Mouse (Mus musculus) embryonic fibroblast, embryonic 13.5 days (primary cell): ENCODE measurements around the gene Ttc8. TPM values are rescaled to one million over a fixed set of nuclear protein-coding genes. Genes with fewer than 3 reads are reported as not detected.

Experiments
- H3K27ac ChIP-seq: 2 replicates; pipeline ENCODE4 v1.5.1; 2012; ENCODE audit warnings: low read length, control low read depth, inconsistent platforms; ENCODE audit not compliant: insufficient read depth
- H3K4me1 ChIP-seq: 2 replicates; pipeline ENCODE4 v1.6.1; 2011; ENCODE audit warnings: low read length; ENCODE audit not compliant: control insufficient read depth, insufficient read depth
- H3K4me3 ChIP-seq: 2 replicates; pipeline ENCODE4 v1.5.1; 2011; ENCODE audit warnings: mild to moderate bottlenecking, control low read depth, low read length; ENCODE audit not compliant: insufficient read depth
- CTCF ChIP-seq: IDR thresholded peaks from 2 replicates; pipeline ENCODE4 v1.5.1; 2011; ENCODE audit warnings: mild to moderate bottlenecking, control low read depth, low read length, moderate library complexity, borderline replicate concordance; ENCODE audit not compliant: insufficient read depth
- POLR2A ChIP-seq: IDR thresholded peaks from 2 replicates; pipeline ENCODE4 v1.6.1; 2011; ENCODE audit warnings: low read depth, mild to moderate bottlenecking, control low read depth, low read length, moderate library complexity
- polyA plus RNA-seq: library from polyadenylated mRNA; stranded (reverse); fragments of >200 nt; gene quantifications from 2 replicates; pipeline ENCODE4 v1.2.4, GENCODE M21; 2011; ENCODE audit warnings: low read depth; ENCODE audit not compliant: missing spikeins, insufficient read length

The Ttc8 gene
- polyA plus RNA-seq, 1 experiment: 34.1 TPM

GRCm38 (mm10) chr12:99011161-99011861 lies 90.9 kb downstream of the Ttc8 start:
- H3K27ac ChIP-seq: no peak overlapping the region
- H3K4me1 ChIP-seq: no peaks in the 10 kb centered on the region
- no peak overlapping the region for H3K4me3 ChIP-seq
- TF ChIP-seq CTCF: no peak

- TF ChIP-seq CTCF: no peak
- TF ChIP-seq POLR2A: no peak
- H3K4me3 ChIP-seq: no peak overlapping the region
- 0 out of 2 replicates have a peak, but pooled peaks cover 3% of the 10 kb centered on the region for H3K4me1 ChIP-seq
- no peak overlapping the region for H3K27ac ChIP-seq
These were observed 95.5 kb downstream of the Ttc8 start for GRCm38 (mm10) chr12:99015870-99016269.

GRCm38 (mm10) chr12:99024430-99024960 lies 104.1 kb downstream of the Ttc8 start:
- no peak overlapping the region for H3K27ac ChIP-seq
- 0 out of 2 replicates have a peak, but pooled peaks cover 3% of the 10 kb centered on the region for H3K4me1 ChIP-seq
- no peak overlapping the region for H3K4me3 ChIP-seq
- TF ChIP-seq CTCF (no peak), POLR2A (no peak)

DNA sequence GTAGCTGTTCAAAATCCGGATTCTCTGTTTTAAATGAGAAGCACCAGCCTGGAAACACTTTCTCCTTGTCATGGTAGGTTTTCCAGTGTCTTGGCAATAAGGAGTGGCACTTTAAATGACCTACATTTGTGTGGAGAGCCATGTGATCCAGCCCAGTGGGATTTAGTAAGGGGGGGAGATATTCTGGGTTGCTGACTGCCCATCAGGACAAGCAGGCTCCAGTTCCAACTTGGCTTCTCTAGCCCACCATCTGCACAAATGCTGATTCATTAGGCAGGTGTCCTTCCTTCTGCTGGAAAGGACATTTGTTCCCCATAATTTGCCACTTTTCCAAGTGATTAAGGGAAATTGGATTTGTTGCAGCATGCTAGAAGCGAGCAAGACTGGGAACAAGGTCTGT lies 105.9 kb downstream of the Ttc8 start:
- no peak for TF ChIP-seq POLR2A
- TF ChIP-seq CTCF: no peak
- no peak overlapping the region for H3K27ac ChIP-seq
- H3K4me3 ChIP-seq: no peak overlapping the region
- 0 out of 2 replicates have a peak, but pooled peaks cover 3% of the 10 kb centered on the region for H3K4me1 ChIP-seq

DNA sequence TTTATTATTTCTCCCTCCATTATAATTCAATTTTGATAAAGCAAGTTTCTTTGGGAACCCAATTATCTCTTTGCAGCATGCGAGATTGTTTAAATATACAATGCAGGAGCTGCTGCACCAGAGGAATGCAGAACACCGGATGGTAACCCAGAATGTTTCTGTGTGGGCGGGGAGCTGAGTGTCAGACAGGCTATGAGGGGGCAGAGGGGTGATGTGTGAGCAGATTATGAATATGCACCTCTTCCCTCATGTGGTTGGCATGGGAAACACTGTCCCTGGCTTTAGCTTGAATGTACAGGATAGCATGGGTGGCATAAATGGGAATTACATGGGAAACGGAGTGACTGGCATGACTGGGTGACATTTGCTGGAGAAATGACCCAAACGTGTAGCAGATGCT lies 108.3 kb downstream of the Ttc8 start:
- TF ChIP-seq POLR2A: no peak
- H3K27ac ChIP-seq: no peak overlapping the region
- no peak overlapping the region for H3K4me3 ChIP-seq
- 0 out of 2 replicates have a peak, but pooled peaks cover 3% of the 10 kb centered on the region for H3K4me1 ChIP-seq

- H3K27ac ChIP-seq: no peak overlapping the region
- H3K4me3 ChIP-seq: no peak overlapping the region
- 0 out of 2 replicates have a peak, but pooled peaks cover 3% of the 10 kb centered on the region for H3K4me1 ChIP-seq
- no peak for TF ChIP-seq CTCF
- TF ChIP-seq POLR2A: no peak
These were observed 109.6 kb downstream of the Ttc8 start for GRCm38 (mm10) chr12:99030022-99030421.

Other genes starting within 250 kb of the Ttc8 start
- gene Ptpn21, start 183.2 kb upstream of the Ttc8 start, polyA plus RNA-seq: 22.5 and 27.4 TPM in 2 replicates
- gene Zc3h14, start 173.6 kb upstream of the Ttc8 start, polyA plus RNA-seq: 130 and 161 TPM in 2 replicates
- 4.6 and 5.8 TPM in 2 replicates for gene Eml5, start 19.1 kb upstream of the Ttc8 start, polyA plus RNA-seq